Mouse (Mus musculus) midbrain, embryonic 16.5 days (tissue): ENCODE data around the gene Pctp. TPM values are rescaled to one million over a fixed set of nuclear protein-coding genes. Genes with fewer than 3 reads are reported as not detected.

Source experiments
- ATAC-seq: fragments of 200-750 bp; cut with Nextera tagmentation; 2 replicates; pipeline ENCODE4 v1.8.0; 2017; ENCODE audit warnings: moderate TSS enrichment
- H3K27ac ChIP-seq: fragments of 300-500 bp; sonication (generic); 2 replicates; pipeline ENCODE4 v1.5.1; 2014; ENCODE audit warnings: mild to moderate bottlenecking, low read length, mixed read lengths
- H3K27me3 ChIP-seq: fragments of 300-500 bp; sonication (generic); 2 replicates; pipeline ENCODE4 v1.6.1; 2014; ENCODE audit warnings: low read depth, low read length, mixed read lengths; ENCODE audit not compliant: control insufficient read depth, insufficient read depth
- H3K36me3 ChIP-seq: fragments of 300-500 bp; sonication (generic); 2 replicates; pipeline ENCODE4 v1.6.1; 2014; ENCODE audit warnings: mild to moderate bottlenecking, low read length, moderate library complexity, mixed read lengths; ENCODE audit not compliant: control insufficient read depth, insufficient read depth
- H3K4me1 ChIP-seq: fragments of 300-500 bp; sonication (generic); 2 replicates; pipeline ENCODE4 v1.6.1; 2014; ENCODE audit warnings: mild to moderate bottlenecking, low read length, mixed read lengths; ENCODE audit not compliant: control insufficient read depth, insufficient read depth
- H3K4me2 ChIP-seq: fragments of 300-500 bp; sonication (generic); 2 replicates; pipeline ENCODE4 v1.6.1; 2014; ENCODE audit warnings: mild to moderate bottlenecking, low read length, mixed read lengths
- H3K4me3 ChIP-seq: fragments of 300-500 bp; sonication (generic); 2 replicates; pipeline ENCODE4 v1.5.1; 2014; ENCODE audit warnings: low read depth, mild to moderate bottlenecking, low read length, moderate library complexity, mixed read lengths
- H3K9ac ChIP-seq: fragments of 300-500 bp; sonication (generic); 2 replicates; pipeline ENCODE4 v1.6.1; 2014; ENCODE audit warnings: low read depth, low read length, mixed read lengths
- H3K9me3 ChIP-seq: fragments of 300-500 bp; sonication (generic); replicated peaks from 2 replicates; pipeline ENCODE4 v1.6.1; 2014; ENCODE audit warnings: mild to moderate bottlenecking, low read length, mixed read lengths; ENCODE audit not compliant: control insufficient read depth, poor library complexity, severe bottlenecking
- WGBS: fragments of 180-500 bp; shearing (Covaris S2); extraction: QIAGEN DNeasy Blood & Tissue Kit; methylation state at CpG from one replicate; pipeline ENCODE4 v1.1.7; 2014; 5-methylcytosine and 5-hydroxymethylcytosine counted together
- polyA plus RNA-seq: library from polyadenylated mRNA; unstranded; fragments of >200 nt; fragmentation: Nextera tagmentation; extraction: Ambion mirVana; gene quantifications from 2 replicates; pipeline ENCODE4 v1.2.1, GENCODE M21; 2015

Pctp gene
- polyA plus RNA-seq, 1 experiment from 2014 or later: 0.87 TPM

- no peak overlapping the region; the same call in 1 of the 2 replicates for H3K4me3 ChIP-seq
- peaks cover 5% of the 10 kb centered on the region; the same call in 1 of the 2 replicates for H3K4me1 ChIP-seq
- H3K27ac ChIP-seq: no peak overlapping the region
- 0 out of 2 replicates have a peak overlapping the region, but pooled peaks have one; percentile 68 for H3K4me2 ChIP-seq
- H3K9ac ChIP-seq: no peak overlapping the region
- ATAC-seq: no peak
- H3K9me3 ChIP-seq: no peaks in the 10 kb centered on the region
- H3K27me3 ChIP-seq: no peaks in the 10 kb centered on the region
- 90% methylated on average over 10 of the region's 10 CpGs for WGBS
- no peaks in the 10 kb centered on the region for H3K36me3 ChIP-seq
Observed at GRCm38 (mm10) chr11:90001396-90002230, 1.1 kb downstream of the Pctp start.

- no peaks in the 10 kb centered on the region for H3K9me3 ChIP-seq
- peaks cover 5% of the 10 kb centered on the region; the same call in 1 of the 2 replicates for H3K4me1 ChIP-seq
- no peak overlapping the region for H3K4me3 ChIP-seq
- H3K9ac ChIP-seq: no peak overlapping the region
- WGBS: 96% methylated on average over 4 of the region's 4 CpGs
- no peak for ATAC-seq
- H3K36me3 ChIP-seq: no peaks in the 10 kb centered on the region
- H3K27ac ChIP-seq: no peak overlapping the region
- no peaks in the 10 kb centered on the region for H3K27me3 ChIP-seq
- H3K4me2 ChIP-seq: no peak overlapping the region
Observed at GRCm38 (mm10) chr11:90000666-90001065, 2.0 kb downstream of the Pctp start.

- no peak overlapping the region for H3K27ac ChIP-seq
- H3K9me3 ChIP-seq: no peaks in the 10 kb centered on the region
- no peak overlapping the region for H3K9ac ChIP-seq
- no peak overlapping the region for H3K4me2 ChIP-seq
- H3K4me1 ChIP-seq: peaks cover 5% of the 10 kb centered on the region; the same call in 1 of the 2 replicates
- ATAC-seq: no peak
- no peak overlapping the region for H3K4me3 ChIP-seq
- no peaks in the 10 kb centered on the region for H3K27me3 ChIP-seq
- H3K36me3 ChIP-seq: no peaks in the 10 kb centered on the region
- WGBS: 92% methylated on average over 18 of the region's 18 CpGs
Observed at GRCm38 (mm10) chr11:89998996-89999770, 3.5 kb downstream of the Pctp start.

GRCm38 (mm10) chr11:89996856-89997255 is 5.8 kb downstream of the Pctp start:
- Histone ChIP-seq H3K27ac (no peak overlapping the region), H3K4me1 (no peaks in the 10 kb centered on the region), H3K9ac (no peak overlapping the region), H3K4me2 (no peak overlapping the region), H3K27me3 (no peaks in the 10 kb centered on the region), H3K4me3 (no peak overlapping the region), H3K36me3 (no peaks in the 10 kb centered on the region), H3K9me3 (no peaks in the 10 kb centered on the region)
- no peak for ATAC-seq
- WGBS: 92% methylated on average over 7 of the region's 7 CpGs

- WGBS: 95% methylated on average over 4 of the region's 4 CpGs
Observed at GRCm38 (mm10) chr11:89996406-89996805, 6.3 kb downstream of the Pctp start.

GRCm38 (mm10) chr11:89995596-89995995 is 7.1 kb downstream of the Pctp start:
- no peak for ATAC-seq
- WGBS: 90% methylated on average over 5 of the region's 5 CpGs

More at GRCm38 (mm10) chr11:89996406-89996805, 6.3 kb downstream of the Pctp start:
- Histone ChIP-seq H3K4me1 (no peaks in the 10 kb centered on the region), H3K4me3 (no peak overlapping the region), H3K4me2 (no peak overlapping the region), H3K27me3 (no peaks in the 10 kb centered on the region), H3K9me3 (no peaks in the 10 kb centered on the region), H3K27ac (no peak overlapping the region), H3K9ac (no peak overlapping the region), H3K36me3 (no peaks in the 10 kb centered on the region)
- no peak for ATAC-seq

GRCm38 (mm10) chr11:89994706-89995105 is 8.0 kb downstream of the Pctp start:
- Histone ChIP-seq H3K27me3 (no peaks in the 10 kb centered on the region), H3K4me2 (no peak overlapping the region), H3K9ac (no peak overlapping the region), H3K9me3 (no peaks in the 10 kb centered on the region), H3K4me3 (no peak overlapping the region), H3K27ac (no peak overlapping the region), H3K36me3 (no peaks in the 10 kb centered on the region), H3K4me1 (no peaks in the 10 kb centered on the region)
- 74% methylated on average over 2 of the region's 2 CpGs for WGBS
- ATAC-seq: no peak

More at GRCm38 (mm10) chr11:89995596-89995995, 7.1 kb downstream of the Pctp start:
- no peaks in the 10 kb centered on the region for H3K36me3 ChIP-seq
- H3K9me3 ChIP-seq: no peaks in the 10 kb centered on the region
- H3K27ac ChIP-seq: no peak overlapping the region
- H3K27me3 ChIP-seq: no peaks in the 10 kb centered on the region
- H3K4me3 ChIP-seq: no peak overlapping the region
- H3K9ac ChIP-seq: no peak overlapping the region
- H3K4me2 ChIP-seq: no peak overlapping the region
- H3K4me1 ChIP-seq: no peaks in the 10 kb centered on the region

- no peak overlapping the region for H3K4me3 ChIP-seq
- H3K36me3 ChIP-seq: no peaks in the 10 kb centered on the region
- no peak overlapping the region for H3K9ac ChIP-seq
- ATAC-seq: no peak
- H3K27me3 ChIP-seq: no peaks in the 10 kb centered on the region
- H3K4me2 ChIP-seq: no peak overlapping the region
- no peaks in the 10 kb centered on the region for H3K9me3 ChIP-seq
- H3K27ac ChIP-seq: no peak overlapping the region
- no peaks in the 10 kb centered on the region for H3K4me1 ChIP-seq
Observed at GRCm38 (mm10) chr11:89991661-89992060, 11.0 kb downstream of the Pctp start.
